Mouse (Mus musculus): ENCODE measurements around the gene Tenm4. TPM values are rescaled to one million over a fixed set of nuclear protein-coding genes. Genes with fewer than 3 reads are reported as not detected.

The Tenm4 gene
- polyA plus RNA-seq, 1 experiment from 2014 or later: 9.1 TPM

DNA sequence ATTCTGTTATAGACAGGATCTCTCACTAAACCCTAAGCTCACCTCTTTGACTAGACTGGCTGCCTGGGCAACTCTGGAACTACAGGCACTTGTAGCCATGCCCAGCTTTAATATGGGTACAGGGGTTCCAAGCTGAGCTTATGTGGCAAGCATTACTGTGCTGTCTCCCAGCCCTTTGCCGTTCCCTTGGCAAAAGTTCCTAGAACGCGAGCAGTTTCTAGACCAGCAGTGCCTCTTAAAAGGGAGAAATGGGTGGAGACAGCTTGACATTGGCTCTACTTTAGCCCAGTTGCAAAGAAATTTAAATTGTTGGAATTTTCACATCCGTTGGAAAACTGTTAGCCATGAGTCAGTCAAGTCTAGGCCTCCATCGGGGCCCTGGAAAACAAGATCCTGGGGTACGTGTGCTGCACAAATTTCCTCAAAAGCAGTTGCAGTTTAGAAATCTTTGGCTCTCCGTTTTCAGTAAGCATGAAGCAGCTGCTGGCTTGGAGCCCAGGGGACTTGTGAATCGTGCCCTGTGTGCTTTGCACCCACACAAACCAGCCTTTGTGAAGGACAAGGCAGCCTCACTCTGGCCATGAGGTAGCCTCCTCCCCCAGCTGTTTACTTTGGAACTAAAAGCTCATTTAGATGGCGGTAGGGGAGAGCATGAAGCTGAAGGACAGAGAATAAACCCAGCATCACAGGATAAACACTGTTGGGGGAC lies 625.1 kb downstream of the Tenm4 start:
- H3K4me3 ChIP-seq (ENCODE audit: low read length): no peak overlapping the region
- H3K27ac ChIP-seq (ENCODE audit: low read length): peak overlapping the region; percentile 79
- H3K36me3 ChIP-seq (ENCODE audit: control insufficient read depth, insufficient read depth): no peaks in the 10 kb centered on the region
- peak; percentile 81 for ATAC-seq (replicated peaks; ENCODE audit: extremely low read depth, insufficient read depth, low FRiP score)
- H3K4me2 ChIP-seq (ENCODE audit: low read depth, low read length): peak overlapping the region; percentile 19
- peak overlapping the region; percentile 27; the same call in 1 of the 2 replicates for H3K9ac ChIP-seq (ENCODE audit: low read length)
- no peaks in the 10 kb centered on the region; the same call in 1 of the 2 replicates for H3K27me3 ChIP-seq (ENCODE audit: control insufficient read depth, insufficient read depth, low read length)
- peaks cover 15% of the 10 kb centered on the region for H3K4me1 ChIP-seq (ENCODE audit: control insufficient read depth, insufficient read depth, low read length)
- 35% methylated on average over 9 of the region's 9 CpGs for WGBS
- no peaks in the 10 kb centered on the region for H3K9me3 ChIP-seq (replicated peaks; ENCODE audit: control insufficient read depth, low read length)

DNA sequence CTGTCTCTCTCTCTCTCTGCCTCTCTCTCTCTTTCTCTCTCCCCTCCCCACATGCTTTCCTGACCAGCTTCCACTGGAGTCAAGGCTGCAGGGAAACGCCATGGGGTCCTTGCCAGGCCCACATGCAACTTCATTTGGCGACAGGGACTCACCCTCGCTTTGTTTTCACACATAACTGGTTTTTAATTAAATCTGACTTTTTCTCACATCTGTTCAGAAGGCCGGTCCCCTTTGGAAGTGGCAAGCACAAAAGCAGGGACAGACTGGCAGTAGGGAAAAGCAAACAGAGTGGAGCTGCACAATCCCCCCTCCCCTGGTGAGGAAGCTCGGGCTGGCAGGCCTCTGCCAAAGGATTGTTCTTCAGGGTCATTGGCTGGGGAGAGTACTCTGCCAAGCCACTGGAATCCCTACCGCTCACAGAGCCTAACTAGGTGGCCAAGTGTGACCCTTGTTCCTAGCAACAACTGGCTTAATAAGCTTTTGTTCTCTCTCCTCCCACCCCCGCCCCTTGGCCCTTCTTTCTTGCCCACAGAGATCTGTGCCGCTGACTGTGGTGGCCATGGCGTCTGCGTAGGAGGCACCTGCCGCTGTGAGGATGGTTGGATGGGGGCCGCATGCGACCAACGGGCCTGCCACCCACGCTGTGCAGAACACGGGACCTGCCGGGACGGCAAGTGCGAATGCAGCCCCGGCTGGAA lies 625.9 kb downstream of the Tenm4 start:
- Histone ChIP-seq H3K27ac (ENCODE audit: low read length) (peak overlapping the region; percentile 79), H3K9ac (ENCODE audit: low read length) (no peak overlapping the region; the same call in 1 of the 2 replicates), H3K4me3 (ENCODE audit: low read length) (no peak overlapping the region), H3K4me1 (ENCODE audit: control insufficient read depth, insufficient read depth, low read length) (peaks cover 15% of the 10 kb centered on the region), H3K9me3 (replicated peaks; ENCODE audit: control insufficient read depth, low read length) (no peaks in the 10 kb centered on the region), H3K4me2 (ENCODE audit: low read depth, low read length) (peak overlapping the region; percentile 14; the same call in 1 of the 2 replicates), H3K36me3 (ENCODE audit: control insufficient read depth, insufficient read depth) (no peaks in the 10 kb centered on the region), H3K27me3 (ENCODE audit: control insufficient read depth, insufficient read depth, low read length) (no peaks in the 10 kb centered on the region; the same call in 1 of the 2 replicates)
- 67% methylated on average over 20 of the region's 20 CpGs for WGBS
- ATAC-seq (replicated peaks; ENCODE audit: extremely low read depth, insufficient read depth, low FRiP score): peak; percentile 62

- Histone ChIP-seq H3K4me1 (ENCODE audit: control insufficient read depth, insufficient read depth, low read length) (peaks cover 15% of the 10 kb centered on the region), H3K27me3 (ENCODE audit: control insufficient read depth, insufficient read depth, low read length) (no peaks in the 10 kb centered on the region; the same call in 1 of the 2 replicates), H3K9me3 (replicated peaks; ENCODE audit: control insufficient read depth, low read length) (no peaks in the 10 kb centered on the region), H3K27ac (ENCODE audit: low read length) (peak overlapping the region; percentile 2), H3K4me3 (ENCODE audit: low read length) (no peak overlapping the region), H3K36me3 (ENCODE audit: control insufficient read depth, insufficient read depth) (no peaks in the 10 kb centered on the region), H3K9ac (ENCODE audit: low read length) (no peak overlapping the region), H3K4me2 (ENCODE audit: low read depth, low read length) (no peak overlapping the region)
- WGBS: 64% methylated on average over 13 of the region's 13 CpGs
- ATAC-seq (replicated peaks; ENCODE audit: extremely low read depth, insufficient read depth, low FRiP score): no peak
These were observed 626.8 kb downstream of the Tenm4 start for GRCm38 (mm10) chr7:96797716-96798332.

GRCm38 (mm10) chr7:96799816-96800215 lies 628.8 kb downstream of the Tenm4 start:
- WGBS: 65% methylated on average over 5 of the region's 5 CpGs
- Histone ChIP-seq H3K36me3 (ENCODE audit: control insufficient read depth, insufficient read depth) (no peaks in the 10 kb centered on the region), H3K27ac (ENCODE audit: low read length) (no peak overlapping the region), H3K9ac (ENCODE audit: low read length) (no peak overlapping the region), H3K4me1 (ENCODE audit: control insufficient read depth, insufficient read depth, low read length) (peaks cover 15% of the 10 kb centered on the region), H3K27me3 (ENCODE audit: control insufficient read depth, insufficient read depth, low read length) (no peaks in the 10 kb centered on the region; the same call in 1 of the 2 replicates), H3K9me3 (replicated peaks; ENCODE audit: control insufficient read depth, low read length) (no peaks in the 10 kb centered on the region), H3K4me3 (ENCODE audit: low read length) (no peak overlapping the region), H3K4me2 (ENCODE audit: low read depth, low read length) (no peak overlapping the region)
- no peak for ATAC-seq (replicated peaks; ENCODE audit: extremely low read depth, insufficient read depth, low FRiP score)

- Histone ChIP-seq H3K36me3 (ENCODE audit: control insufficient read depth, insufficient read depth) (no peaks in the 10 kb centered on the region), H3K9me3 (replicated peaks; ENCODE audit: control insufficient read depth, low read length) (no peaks in the 10 kb centered on the region), H3K9ac (ENCODE audit: low read length) (no peak overlapping the region), H3K4me2 (ENCODE audit: low read depth, low read length) (no peak overlapping the region), H3K27me3 (ENCODE audit: control insufficient read depth, insufficient read depth, low read length) (no peaks in the 10 kb centered on the region; the same call in 1 of the 2 replicates), H3K27ac (ENCODE audit: low read length) (no peak overlapping the region), H3K4me1 (ENCODE audit: control insufficient read depth, insufficient read depth, low read length) (peaks cover 9% of the 10 kb centered on the region), H3K4me3 (ENCODE audit: low read length) (no peak overlapping the region)
- 36% methylated on average over 9 of the region's 9 CpGs for WGBS
- ATAC-seq (replicated peaks; ENCODE audit: extremely low read depth, insufficient read depth, low FRiP score): no peak
These were observed 630.3 kb downstream of the Tenm4 start for GRCm38 (mm10) chr7:96801368-96801767.

DNA sequence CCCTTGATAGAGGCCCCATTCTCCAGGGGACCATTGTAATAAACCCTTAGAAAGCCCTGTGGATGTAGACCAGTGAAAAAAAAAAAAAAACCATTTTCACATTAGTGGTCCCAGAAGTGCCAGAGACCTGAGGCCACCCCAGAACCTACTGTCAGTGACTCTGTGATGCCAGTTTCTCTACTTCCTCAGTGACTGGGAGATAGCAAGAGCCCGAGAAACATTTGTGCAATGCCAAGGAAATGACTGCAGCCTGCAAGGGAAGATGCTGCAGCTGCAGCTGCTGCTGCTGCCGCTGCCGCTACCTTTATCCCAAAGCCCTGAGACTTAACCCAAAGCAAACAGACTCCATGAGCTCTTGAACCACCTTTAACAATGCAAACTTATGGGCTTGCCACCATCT lies 631.2 kb downstream of the Tenm4 start:
- Histone ChIP-seq H3K4me1 (ENCODE audit: control insufficient read depth, insufficient read depth, low read length) (peaks cover 4% of the 10 kb centered on the region), H3K9ac (ENCODE audit: low read length) (no peak overlapping the region), H3K9me3 (replicated peaks; ENCODE audit: control insufficient read depth, low read length) (no peaks in the 10 kb centered on the region), H3K4me2 (ENCODE audit: low read depth, low read length) (no peak overlapping the region), H3K4me3 (ENCODE audit: low read length) (no peak overlapping the region), H3K27ac (ENCODE audit: low read length) (no peak overlapping the region), H3K27me3 (ENCODE audit: control insufficient read depth, insufficient read depth, low read length) (no peaks in the 10 kb centered on the region; the same call in 1 of the 2 replicates), H3K36me3 (ENCODE audit: control insufficient read depth, insufficient read depth) (no peaks in the 10 kb centered on the region)
- 77% methylated on average over 3 of the region's 3 CpGs for WGBS
- no peak for ATAC-seq (replicated peaks; ENCODE audit: extremely low read depth, insufficient read depth, low FRiP score)

GRCm38 (mm10) chr7:96806561-96806960 lies 635.5 kb downstream of the Tenm4 start:
- H3K27ac ChIP-seq (ENCODE audit: low read length): no peak overlapping the region
- H3K36me3 ChIP-seq (ENCODE audit: control insufficient read depth, insufficient read depth): no peaks in the 10 kb centered on the region
- WGBS: 83% methylated on average over 1 of the region's 1 CpGs
- H3K9ac ChIP-seq (ENCODE audit: low read length): no peak overlapping the region
- no peak overlapping the region for H3K4me2 ChIP-seq (ENCODE audit: low read depth, low read length)
- H3K4me1 ChIP-seq (ENCODE audit: control insufficient read depth, insufficient read depth, low read length): no peaks in the 10 kb centered on the region; the same call in 1 of the 2 replicates
- no peak for ATAC-seq (replicated peaks; ENCODE audit: extremely low read depth, insufficient read depth, low FRiP score)
- H3K27me3 ChIP-seq (ENCODE audit: control insufficient read depth, insufficient read depth, low read length): no peaks in the 10 kb centered on the region
- no peaks in the 10 kb centered on the region for H3K9me3 ChIP-seq (replicated peaks; ENCODE audit: control insufficient read depth, low read length)
- H3K4me3 ChIP-seq (ENCODE audit: low read length): no peak overlapping the region

DNA sequence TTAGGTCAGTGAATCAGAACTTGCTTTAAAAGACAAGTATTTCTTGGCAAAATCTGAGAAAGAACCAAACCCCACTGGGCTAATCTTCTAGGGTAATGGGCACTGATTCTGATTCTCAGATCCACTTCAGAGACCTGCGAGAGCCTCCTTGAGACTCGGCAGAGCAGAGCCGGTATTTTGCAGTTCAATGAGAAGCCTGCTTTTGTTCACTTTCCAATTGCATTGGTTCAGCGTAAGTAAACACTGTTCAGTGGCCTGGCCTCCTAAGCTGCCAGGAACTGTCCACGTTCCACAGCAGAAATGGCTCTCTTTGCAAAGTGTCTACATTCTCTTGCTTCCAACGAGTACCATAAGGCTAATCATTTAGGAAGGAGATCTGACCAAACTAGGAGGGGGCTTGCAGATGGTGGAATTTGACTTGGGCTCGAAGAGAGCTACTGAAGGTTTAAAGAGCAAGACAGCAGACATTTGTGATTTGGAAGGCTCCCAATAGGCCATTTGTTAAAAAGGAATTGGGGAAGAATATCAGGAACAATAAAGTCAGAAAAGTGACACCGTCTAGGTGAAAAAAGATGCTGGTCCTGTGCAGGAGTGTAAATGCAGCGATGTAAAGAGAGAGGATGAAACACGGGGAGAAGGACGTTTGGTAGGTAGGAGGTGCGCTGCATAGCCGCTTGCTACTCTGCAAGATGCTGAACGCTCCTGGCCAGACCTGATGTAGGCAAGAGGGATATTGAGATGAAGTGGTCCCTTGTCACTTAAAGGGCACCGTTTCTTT lies 636.4 kb downstream of the Tenm4 start:
- no peaks in the 10 kb centered on the region for H3K36me3 ChIP-seq (ENCODE audit: control insufficient read depth, insufficient read depth)
- no peak overlapping the region for H3K9ac ChIP-seq (ENCODE audit: low read length)
- H3K27me3 ChIP-seq (ENCODE audit: control insufficient read depth, insufficient read depth, low read length): no peaks in the 10 kb centered on the region
- H3K4me2 ChIP-seq (ENCODE audit: low read depth, low read length): no peak overlapping the region
- no peak overlapping the region for H3K27ac ChIP-seq (ENCODE audit: low read length)
- no peaks in the 10 kb centered on the region for H3K4me1 ChIP-seq (ENCODE audit: control insufficient read depth, insufficient read depth, low read length)
- WGBS: 73% methylated on average over 15 of the region's 15 CpGs
- no peaks in the 10 kb centered on the region for H3K9me3 ChIP-seq (replicated peaks; ENCODE audit: control insufficient read depth, low read length)
- no peak for ATAC-seq (replicated peaks; ENCODE audit: extremely low read depth, insufficient read depth, low FRiP score)
- H3K4me3 ChIP-seq (ENCODE audit: low read length): no peak overlapping the region
